Mouse (Mus musculus): ENCODE results near the gene Ece1. TPM values are rescaled to one million over a fixed set of nuclear protein-coding genes. Genes with fewer than 3 reads are reported as not detected.

Gene Ece1
- total and polyA plus RNA-seq, 3 experiments = 25.3 to 43.8 TPM; not detected in 1

- no peaks in the 10 kb centered on the region for H3K9me3 ChIP-seq (replicated peaks; ENCODE audit: insufficient read depth, low read length)
Observed at GRCm38 (mm10) chr4:137866206-137866863, 4.3 kb downstream of the Ece1 start.

GRCm38 (mm10) chr4:137867225-137867624, 5.2 kb downstream of the Ece1 start:
- Histone ChIP-seq H3K27ac (ENCODE audit: control insufficient read depth, low read depth, low read length) (no peak overlapping the region), H3K9ac (ENCODE audit: control insufficient read depth, low read depth, low read length, poor library complexity, severe bottlenecking) (no peak overlapping the region), H3K4me1 (ENCODE audit: control insufficient read depth in 1 of 2, insufficient read depth in 2 of 2, low read length in 2 of 2) (peaks cover 0 to 25% of the 10 kb centered on the region in 2 experiments; a peak in 3 of 4 replicates), H3K27me3 (ENCODE audit: control insufficient read depth in 1 of 2, insufficient read depth in 2 of 2, low read length in 2 of 2) (no peaks in the 10 kb centered on the region), H3K36me3 (ENCODE audit: control insufficient read depth in 1 of 2, insufficient read depth in 2 of 2, low read length in 2 of 2) (peaks cover 0 to 4% of the 10 kb centered on the region in 2 experiments; a peak in 2 of 4 replicates), H3K9me3 (replicated peaks; ENCODE audit: insufficient read depth, low read length) (no peaks in the 10 kb centered on the region), H3K79me2 (ENCODE audit: control insufficient read depth, insufficient read depth, low read length, poor library complexity) (no peaks in the 10 kb centered on the region; the same call in 1 of the 2 replicates), H3K4me3 (ENCODE audit: control insufficient read depth in 1 of 2, insufficient read depth in 1 of 2, low read depth in 2 of 2, low read length in 2 of 2) (no peak overlapping the region)
- no peak for TF ChIP-seq ZNF384 (IDR thresholded peaks at IDR 0.05; ENCODE audit: low read depth, low read length)
- TF ChIP-seq NELFE (IDR thresholded peaks at IDR 0.05; ENCODE audit: low read depth, low read length) = no peak
- TF ChIP-seq RCOR1 (IDR thresholded peaks at IDR 0.05; ENCODE audit: low read depth, low read length) = no peak
- no peak for TF ChIP-seq E2F4 (IDR thresholded peaks at IDR 0.05; ENCODE audit: borderline replicate concordance, low read depth, low read length)
- no peak for TF ChIP-seq USF2 (IDR thresholded peaks at IDR 0.05; ENCODE audit: borderline replicate concordance in 1 of 2, insufficient read depth in 1 of 2, low read depth in 1 of 2, low read length in 2 of 2)
- no peak for TF ChIP-seq KAT2A (conservative IDR thresholded peaks at IDR 0.05; ENCODE audit: low read depth, low read length)
- no peak for TF ChIP-seq JUND (IDR thresholded peaks at IDR 0.05; ENCODE audit: low read depth, low read length)
- no peak for TF ChIP-seq TBP (IDR thresholded peaks at IDR 0.05; ENCODE audit: low read depth, low read length)
- TF ChIP-seq UBTF (IDR thresholded peaks at IDR 0.05; ENCODE audit: borderline replicate concordance, insufficient read depth, low read depth, low read length) = no peak
- TF ChIP-seq MAZ (IDR thresholded peaks at IDR 0.05; ENCODE audit: low read depth, low read length) = no peak
- TF ChIP-seq GATA1 (IDR thresholded peaks at IDR 0.05; ENCODE audit: low read depth, low read length) = no peak
- TF ChIP-seq BHLHE40 (IDR thresholded peaks at IDR 0.05; ENCODE audit: borderline replicate concordance, low read depth, low read length) = no peak
- no peak for TF ChIP-seq ETS1 (IDR thresholded peaks at IDR 0.05; ENCODE audit: low read depth, low read length)
- no peak for TF ChIP-seq CHD1 (IDR thresholded peaks at IDR 0.05; ENCODE audit: low read depth, low read length)
- TF ChIP-seq CTCF (IDR thresholded peaks at IDR 0.05 in 2 of 3, conservative IDR thresholded peaks at IDR 0.05 in 1 of 3; ENCODE audit: control insufficient read depth in 1 of 3, insufficient read depth in 1 of 3, low read depth in 2 of 3, low read length in 3 of 3, poor library complexity in 1 of 3, severe bottlenecking in 1 of 3) = no peak
- no peak for DNase-seq (ENCODE audit: low read depth, low spot score)

More at GRCm38 (mm10) chr4:137866206-137866863, 4.3 kb downstream of the Ece1 start:
- Histone ChIP-seq H3K4me1 (ENCODE audit: control insufficient read depth in 1 of 2, insufficient read depth in 2 of 2, low read length in 2 of 2) (peaks cover 0 to 18% of the 10 kb centered on the region in 2 experiments; a peak in 3 of 4 replicates), H3K27me3 (ENCODE audit: control insufficient read depth in 1 of 2, insufficient read depth in 2 of 2, low read length in 2 of 2) (no peaks in the 10 kb centered on the region), H3K79me2 (ENCODE audit: control insufficient read depth, insufficient read depth, low read length, poor library complexity) (no peaks in the 10 kb centered on the region; the same call in 1 of the 2 replicates), H3K36me3 (ENCODE audit: control insufficient read depth in 1 of 2, insufficient read depth in 2 of 2, low read length in 2 of 2) (peaks cover 0 to 4% of the 10 kb centered on the region in 2 experiments; a peak in 2 of 4 replicates), H3K9ac (ENCODE audit: control insufficient read depth, low read depth, low read length, poor library complexity, severe bottlenecking) (no peak overlapping the region), H3K4me3 (ENCODE audit: control insufficient read depth in 1 of 2, insufficient read depth in 1 of 2, low read depth in 2 of 2, low read length in 2 of 2) (no peak overlapping the region), H3K27ac (ENCODE audit: control insufficient read depth, low read depth, low read length) (no peak overlapping the region)
- TF ChIP-seq RCOR1 (IDR thresholded peaks at IDR 0.05; ENCODE audit: low read depth, low read length) (peak; percentile 68), SIN3A (IDR thresholded peaks at IDR 0.05; ENCODE audit: low read length) (no peak), POLR2A (IDR thresholded peaks at IDR 0.05; ENCODE audit: control insufficient read depth in 1 of 2, insufficient read depth in 1 of 2, low read depth in 1 of 2, low read length in 2 of 2, poor library complexity in 1 of 2) (no peak), TCF12 (IDR thresholded peaks at IDR 0.05; ENCODE audit: low read depth, low read length) (no peak), EP300 (IDR thresholded peaks at IDR 0.05; ENCODE audit: low read depth in 1 of 2, low read length in 2 of 2) (0 out of 4 replicates have a peak, but pooled peaks of 1 of the 2 experiments have one; percentile 13), MXI1 (IDR thresholded peaks at IDR 0.05; ENCODE audit: low read depth, low read length) (no peak)
- no peak for DNase-seq (ENCODE audit: low read depth, low spot score)
